ENCODE assay signal across 24 mouse cellular contexts in genomic region chr4:140602022-140602421, GRCm38 (mm10).
DNase-seq lines count a peak whose midpoint lies in the region; ATAC-seq and TF ChIP-seq lines count a peak whose summit lies in the region.
"Had no signal": no experiment of that assay in that cellular context is flagged by ENCODE, and none has a peak within 500 bp of the region (broad histone marks: within the 10 kb centered on the region; RNA-seq: fewer than 3 reads in every experiment).

No protein-coding gene starts in this region.

- peak; percentile 35; the same call in 1 of the 2 replicates for ATAC-seq in embryonic facial prominence, embryonic 15.5 days (ENCODE audit: insufficient number of reproducible peaks, low FRiP score, low TSS enrichment, low read depth)
- 0 out of 2 replicates have a peak, but pooled peaks have one; percentile 33 for ATAC-seq in kidney, postnatal 0 days (replicated peaks; ENCODE audit: low FRiP score, low read depth)
- no peak for ATAC-seq in kidney, embryonic 15.5 days (replicated peaks; ENCODE audit: low FRiP score)
- ATAC-seq in erythroid progenitor cell, adult 5-6 weeks (replicated peaks; ENCODE audit: low FRiP score, poor library complexity, severe bottlenecking), result no peak
- ATAC-seq: CD4-positive, CD25-positive, alpha-beta regulatory T cell, adult 4 months; forebrain, postnatal 0 days; hindbrain, embryonic 16.5 days had no signal

- H3K27ac ChIP-seq in embryonic facial prominence, embryonic 15.5 days (replicated peaks), result no peak overlapping the region
- no peak overlapping the region; the same call in 1 of the 2 replicates for H3K27ac ChIP-seq in embryonic facial prominence, embryonic 10.5 days (replicated peaks)
- no peak overlapping the region for H3K27ac ChIP-seq in kidney, postnatal 0 days
- H3K27ac ChIP-seq in kidney, embryonic 15.5 days, result no peak overlapping the region
- H3K27ac ChIP-seq in thymus, adult 2 months (ENCODE audit: control insufficient read depth, insufficient read depth, low read length), result peak overlapping the region; percentile 18; the same call in 1 of the 2 replicates
- H3K27ac ChIP-seq: heart, adult 2 months; heart, embryonic 13.5 days; hindbrain, embryonic 12.5 days had no signal

- no peaks in the 10 kb centered on the region for H3K27me3 ChIP-seq in embryonic facial prominence, embryonic 15.5 days
- H3K27me3 ChIP-seq in embryonic facial prominence, embryonic 10.5 days (replicated peaks; ENCODE audit: low read depth, poor library complexity, severe bottlenecking), result no peaks in the 10 kb centered on the region
- H3K27me3 ChIP-seq in kidney, postnatal 0 days (ENCODE audit: insufficient read depth, low read length), result no peaks in the 10 kb centered on the region
- no peaks in the 10 kb centered on the region for H3K27me3 ChIP-seq in kidney, embryonic 15.5 days
- H3K27me3 ChIP-seq in thymus, adult 2 months (ENCODE audit: control insufficient read depth, insufficient read depth, low read length), result no peaks in the 10 kb centered on the region
- H3K27me3 ChIP-seq: heart, embryonic 13.5 days; hindbrain, embryonic 12.5 days had no signal

- TF ChIP-seq CTCF in kidney, postnatal 0 days (IDR thresholded peaks at IDR 0.05; ENCODE audit: low read depth), result no peak
- TF ChIP-seq CTCF in thymus, adult 2 months (IDR thresholded peaks at IDR 0.05; ENCODE audit: borderline replicate concordance, control insufficient read depth, extremely low read depth, insufficient read depth, low read length, poor library complexity), result no peak

- 51% methylated on average over 4 of the region's 4 CpGs for WGBS in embryonic facial prominence, embryonic 15.5 days
- WGBS in embryonic facial prominence, embryonic 10.5 days, result 77% methylated on average over 4 of the region's 4 CpGs
- 60% methylated on average over 4 of the region's 4 CpGs for WGBS in kidney, postnatal 0 days
- 76% methylated on average over 4 of the region's 4 CpGs for WGBS in kidney, embryonic 15.5 days
- 31% methylated on average over 4 of the region's 4 CpGs for WGBS in thymus, adult 2 months

- intact Hi-C loops in left cerebral cortex, postnatal 36 days (cut with DNase I), result no loop called here

- H3K4me1 ChIP-seq in embryonic facial prominence, embryonic 15.5 days, result peaks cover 7% of the 10 kb centered on the region
- peaks cover 6% of the 10 kb centered on the region; the same call in 1 of the 2 replicates for H3K4me1 ChIP-seq in embryonic facial prominence, embryonic 10.5 days
- no peaks in the 10 kb centered on the region for H3K4me1 ChIP-seq in kidney, postnatal 0 days (replicated peaks; ENCODE audit: insufficient read depth, low read length)
- H3K4me1 ChIP-seq in kidney, embryonic 15.5 days, result 0 out of 2 replicates have a peak, but pooled peaks cover 11% of the 10 kb centered on the region
- peaks cover 42% of the 10 kb centered on the region for H3K4me1 ChIP-seq in thymus, adult 2 months (replicated peaks; ENCODE audit: control insufficient read depth, insufficient read depth, low read length)

- no peaks in the 10 kb centered on the region for H3K9me3 ChIP-seq in embryonic facial prominence, embryonic 15.5 days (replicated peaks)
- H3K9me3 ChIP-seq in embryonic facial prominence, embryonic 10.5 days, result peaks cover 4% of the 10 kb centered on the region; the same call in 1 of the 2 replicates
- no peaks in the 10 kb centered on the region for H3K9me3 ChIP-seq in kidney, postnatal 0 days (replicated peaks; ENCODE audit: low read length)
- 0 out of 2 replicates have a peak, but pooled peaks cover 4% of the 10 kb centered on the region for H3K9me3 ChIP-seq in kidney, embryonic 15.5 days (replicated peaks)

- no peak for TF ChIP-seq POLR2A in thymus, adult 2 months (IDR thresholded peaks at IDR 0.05; ENCODE audit: control insufficient read depth, extremely low read depth, insufficient read depth, low read length, poor library complexity)

- H3K4me2 ChIP-seq in embryonic facial prominence, embryonic 15.5 days (replicated peaks), result no peak overlapping the region
- no peak overlapping the region for H3K4me2 ChIP-seq in kidney, postnatal 0 days (ENCODE audit: low read length)
- no peak overlapping the region for H3K4me2 ChIP-seq in kidney, embryonic 15.5 days
- H3K4me2 ChIP-seq: heart, embryonic 13.5 days; hindbrain, embryonic 12.5 days had no signal

- no peak overlapping the region for H3K9ac ChIP-seq in embryonic facial prominence, embryonic 15.5 days
- no peak overlapping the region for H3K9ac ChIP-seq in kidney, postnatal 0 days (ENCODE audit: low read depth, low read length)
- no peak overlapping the region for H3K9ac ChIP-seq in kidney, embryonic 15.5 days
- H3K9ac ChIP-seq: forebrain, postnatal 0 days; heart, embryonic 13.5 days; hindbrain, embryonic 12.5 days had no signal

- peaks cover 21% of the 10 kb centered on the region for H3K36me3 ChIP-seq in embryonic facial prominence, embryonic 15.5 days
- H3K36me3 ChIP-seq in embryonic facial prominence, embryonic 10.5 days (replicated peaks), result peaks cover 79% of the 10 kb centered on the region
- H3K36me3 ChIP-seq in kidney, postnatal 0 days (ENCODE audit: insufficient read depth, low read length), result peaks cover 8% of the 10 kb centered on the region; the same call in 1 of the 2 replicates
- H3K36me3 ChIP-seq in kidney, embryonic 15.5 days, result peaks cover 32% of the 10 kb centered on the region
- H3K36me3 ChIP-seq in thymus, adult 2 months (ENCODE audit: control insufficient read depth, insufficient read depth, low read length), result no peaks in the 10 kb centered on the region
- H3K36me3 ChIP-seq: G1E had no signal

- DNase-seq in embryonic facial prominence, embryonic 10.5 days (ENCODE audit: low spot score), result no peak
- no peak for DNase-seq in kidney, postnatal 0 days (ENCODE audit: low spot score)
- peak; percentile 48 for DNase-seq in thymus, adult 2 months
- DNase-seq in thymus, postnatal 25 days, result peak; percentile 54
- no peak for DNase-seq in left cerebral cortex, postnatal 36 days (ENCODE audit: low spot score in 2 of 2)
- DNase-seq: adrenal gland, postnatal 10 days; B cell, adult 2 months; cerebellum, adult 11 months; cerebellum, adult 8-10 months; cerebellum, postnatal 14 days; forebrain, postnatal 0 days; gastrocnemius, postnatal 14 days; heart, adult 2 months; heart, postnatal 10 days; heart, postnatal 4 days had no signal

- no peak overlapping the region for H3K4me3 ChIP-seq in embryonic facial prominence, embryonic 15.5 days (replicated peaks)
- no peak overlapping the region for H3K4me3 ChIP-seq in embryonic facial prominence, embryonic 10.5 days
- no peak overlapping the region for H3K4me3 ChIP-seq in kidney, postnatal 0 days (replicated peaks; ENCODE audit: low read depth, low read length)
- no peak overlapping the region for H3K4me3 ChIP-seq in kidney, embryonic 15.5 days (replicated peaks)
- H3K4me3 ChIP-seq in thymus, adult 2 months (ENCODE audit: control insufficient read depth, insufficient read depth, low read length), result no peak overlapping the region
- H3K4me3 ChIP-seq: erythroblast, embryonic 14.5 days; heart, adult 2 months; heart, embryonic 13.5 days; hindbrain, embryonic 12.5 days had no signal

Comparison
In these comparisons a context has a peak if more than half of its experiments do, and no peak if none do; other contexts are left out.
1. ATAC-seq: peak in embryonic facial prominence, embryonic 15.5 days (single experiment) and kidney, postnatal 0 days (single experiment); none in kidney, embryonic 15.5 days (single experiment) and erythroid progenitor cell, adult 5-6 weeks (single experiment).
2. DNase-seq: peak in thymus, adult 2 months (single experiment) and thymus, postnatal 25 days (single experiment); none in embryonic facial prominence, embryonic 10.5 days (single experiment), kidney, postnatal 0 days (single experiment) and left cerebral cortex, postnatal 36 days (0 of 2).